Mouse (Mus musculus): ENCODE measurements at regions not wholly inside any gene's neighbourhood (a gene's known extent, or its start where the extent isn't known, plus 50 kb on each side); places are given as distances from the start of the nearest gene placed in this dataset.

GRCm38 (mm10) chr7:68444426-68445095 is 170.9 kb downstream of the Fam169b start:
- in situ Hi-C loops (cut with MboI, MseI) = no loop called here

GRCm38 (mm10) chr7:68440661-68441150 is 167.1 kb downstream of the Fam169b start:
- in situ Hi-C loops (cut with MboI, MseI) = no loop called here

- in situ Hi-C loops (cut with MboI, MseI) = no loop called here
Measured at GRCm38 (mm10) chr7:68428946-68429345, 155.3 kb downstream of the Fam169b start.

- in situ Hi-C loops (cut with MboI, MseI) = no loop called here
Measured at GRCm38 (mm10) chr7:68415890-68416289, 142.3 kb downstream of the Fam169b start.

- in situ Hi-C loops (cut with MboI, MseI) = no loop called here
Measured at GRCm38 (mm10) chr7:68412786-68413185, 139.1 kb downstream of the Fam169b start.
